12 mouse cellular contexts compared by ENCODE assay signal in genomic region chr2:153305240-153305639, GRCm38 (mm10). TPM values are rescaled to one million over a fixed set of nuclear protein-coding genes. Genes with fewer than 3 reads are reported as not detected.
DNase-seq lines count a peak whose midpoint lies in the region; ATAC-seq and TF ChIP-seq lines count a peak whose summit lies in the region.
"Had no signal": no experiment of that assay in that cellular context is flagged by ENCODE, and none has a peak within 500 bp of the region (broad histone marks: within the 10 kb centered on the region; RNA-seq: fewer than 3 reads in every experiment).

No protein-coding gene starts in this region.

- no peaks in the 10 kb centered on the region for H3K36me3 ChIP-seq in hindbrain, embryonic 13.5 days
- no peaks in the 10 kb centered on the region for H3K36me3 ChIP-seq in hindbrain, embryonic 14.5 days (replicated peaks; ENCODE audit: control insufficient read depth, insufficient read depth)
- H3K36me3 ChIP-seq in hindbrain, embryonic 16.5 days (ENCODE audit: control insufficient read depth, insufficient read depth, low read length), result no peaks in the 10 kb centered on the region; the same call in 1 of the 2 replicates
- H3K36me3 ChIP-seq: limb, embryonic 10.5 days had no signal

- H3K9me3 ChIP-seq in hindbrain, embryonic 13.5 days, result no peaks in the 10 kb centered on the region
- H3K9me3 ChIP-seq in hindbrain, embryonic 14.5 days (ENCODE audit: control insufficient read depth, low read length), result no peaks in the 10 kb centered on the region
- no peaks in the 10 kb centered on the region for H3K9me3 ChIP-seq in hindbrain, embryonic 16.5 days (ENCODE audit: control insufficient read depth, low read length)
- H3K9me3 ChIP-seq: limb, embryonic 10.5 days had no signal

- intact Hi-C loops in gastrocnemius, adult 2 months (cut with DNase I), result loop anchor here (10.0 kb wide), 1 partner anchor 110 kb away; no protein-coding TSS in a partner anchor

- H3K27ac ChIP-seq in hindbrain, embryonic 13.5 days, result peak overlapping the region; percentile 41; the same call in 1 of the 2 replicates
- H3K27ac ChIP-seq in hindbrain, embryonic 14.5 days, result no peak overlapping the region
- no peak overlapping the region; the same call in 1 of the 2 replicates for H3K27ac ChIP-seq in hindbrain, embryonic 16.5 days (ENCODE audit: low read depth, low read length)
- no peak overlapping the region for H3K27ac ChIP-seq in gastrocnemius, adult 2 months
- H3K27ac ChIP-seq: limb, embryonic 10.5 days had no signal

- ATAC-seq in hindbrain, embryonic 13.5 days (ENCODE audit: low FRiP score), result no peak
- ATAC-seq in hindbrain, embryonic 14.5 days (ENCODE audit: low FRiP score), result no peak
- 0 out of 2 replicates have a peak, but pooled peaks have one; percentile 40 for ATAC-seq in hindbrain, embryonic 16.5 days
- ATAC-seq: Patski had no signal

- H3K9ac ChIP-seq in hindbrain, embryonic 13.5 days, result peak overlapping the region; percentile 43; the same call in 1 of the 2 replicates
- H3K9ac ChIP-seq in hindbrain, embryonic 14.5 days, result no peak overlapping the region
- no peak overlapping the region for H3K9ac ChIP-seq in hindbrain, embryonic 16.5 days (ENCODE audit: low read depth, low read length)

- no peak for TF ChIP-seq CTCF in gastrocnemius, adult 2 months (IDR thresholded peaks at IDR 0.05)

- DNase-seq in hindbrain, embryonic 14.5 days (ENCODE audit: low spot score), result no peak
- DNase-seq in ovary, postnatal 36 days (ENCODE audit: low spot score), result peak; percentile 62
- no peak for DNase-seq in ovary, postnatal 10 days (ENCODE audit: low spot score)
- no peak for DNase-seq in right cerebral cortex, postnatal 14 days
- DNase-seq in gastrocnemius, adult 2 months, result no peak
- DNase-seq in gastrocnemius, postnatal 25 days, result no peak
- DNase-seq: cerebellum, adult 11 months; lung, postnatal 10 days had no signal

- no peak overlapping the region for H3K4me3 ChIP-seq in hindbrain, embryonic 13.5 days
- no peak overlapping the region for H3K4me3 ChIP-seq in hindbrain, embryonic 14.5 days (replicated peaks; ENCODE audit: low read length)
- H3K4me3 ChIP-seq in hindbrain, embryonic 16.5 days (ENCODE audit: low read length), result no peak overlapping the region
- H3K4me3 ChIP-seq in gastrocnemius, adult 2 months, result no peak overlapping the region
- H3K4me3 ChIP-seq: limb, embryonic 10.5 days had no signal

- no peaks in the 10 kb centered on the region for H3K27me3 ChIP-seq in hindbrain, embryonic 13.5 days
- no peaks in the 10 kb centered on the region for H3K27me3 ChIP-seq in hindbrain, embryonic 14.5 days (ENCODE audit: control insufficient read depth, insufficient read depth, low read length)
- H3K27me3 ChIP-seq in hindbrain, embryonic 16.5 days (replicated peaks; ENCODE audit: control insufficient read depth, insufficient read depth, low read length), result no peaks in the 10 kb centered on the region
- H3K27me3 ChIP-seq: Patski had no signal

- H3K4me1 ChIP-seq in hindbrain, embryonic 13.5 days (replicated peaks), result peaks cover 10% of the 10 kb centered on the region; the same call in 1 of the 2 replicates
- H3K4me1 ChIP-seq in hindbrain, embryonic 14.5 days (replicated peaks; ENCODE audit: control insufficient read depth, insufficient read depth, low read length), result no peaks in the 10 kb centered on the region
- H3K4me1 ChIP-seq in hindbrain, embryonic 16.5 days (ENCODE audit: control insufficient read depth, insufficient read depth, low read depth, low read length), result no peaks in the 10 kb centered on the region; the same call in 1 of the 2 replicates

- 65% methylated on average over 6 of the region's 6 CpGs for WGBS in hindbrain, embryonic 13.5 days
- 71% methylated on average over 6 of the region's 6 CpGs for WGBS in hindbrain, embryonic 14.5 days
- 69% methylated on average over 6 of the region's 6 CpGs for WGBS in hindbrain, embryonic 16.5 days

- H3K4me2 ChIP-seq in hindbrain, embryonic 13.5 days, result no peak overlapping the region
- no peak overlapping the region for H3K4me2 ChIP-seq in hindbrain, embryonic 14.5 days (replicated peaks)
- H3K4me2 ChIP-seq in hindbrain, embryonic 16.5 days (ENCODE audit: low read length), result no peak overlapping the region

RNA-seq across cellular contexts. Expression of gene Kif3b, which starts 14.0 kb away (rescaled TPM):
- 16.2 and 16.9 TPM in 2 replicates for polyA plus RNA-seq in hindbrain, embryonic 13.5 days (2015; fragmentation: Nextera tagmentation; extraction: Ambion mirVana)
- 17.3 and 21.2 TPM in 2 replicates for polyA plus RNA-seq in hindbrain, embryonic 14.5 days (2014; fragmentation: Nextera tagmentation; extraction: Ambion mirVana)
- 23.9 and 25.5 TPM in 2 replicates for polyA plus RNA-seq in hindbrain, embryonic 16.5 days (2015; fragmentation: Nextera tagmentation; extraction: Ambion mirVana)
- total RNA-seq in gastrocnemius, adult 2 months (2021), result 1 to 10 TPM; 3.6 to 4.3 TPM
- total RNA-seq in gastrocnemius, postnatal 25 days (2021), result 1 to 10 TPM; 3.4 to 4.0 TPM

RNA-seq across cellular contexts. Expression of gene Asxl1, which starts 40.4 kb away (rescaled TPM):
- 10.2 and 10.4 TPM in 2 replicates for polyA plus RNA-seq in hindbrain, embryonic 13.5 days (2015; fragmentation: Nextera tagmentation; extraction: Ambion mirVana)
- 14.2 and 15.2 TPM in 2 replicates for polyA plus RNA-seq in hindbrain, embryonic 14.5 days (2014; fragmentation: Nextera tagmentation; extraction: Ambion mirVana)
- polyA plus RNA-seq in hindbrain, embryonic 16.5 days (2015; fragmentation: Nextera tagmentation; extraction: Ambion mirVana), result 7.8 and 9.0 TPM in 2 replicates
- total RNA-seq in gastrocnemius, adult 2 months (2021), result 10 to 100 TPM in 1 of 2 experiments, 1 to 10 TPM in 1; 9.3 to 10.6 TPM
- total RNA-seq in gastrocnemius, postnatal 25 days (2021), result 1 to 10 TPM; 7.3 to 8.5 TPM
